Mouse (Mus musculus) mature B cell (primary cell): ENCODE results near the gene Psg25.
"Not testable (repeated sequence)": the region's sequence is repeated elsewhere in the genome, so short reads cannot be mapped to it uniquely, and the experiment has no call there.

Experiments used
- in situ Hi-C: fragments of 300-500 bp; cut with MboI; formaldehyde crosslinking; loops from 2 replicates; pipeline ENCODE4 v1.14.3; 2019

Gene Psg25

GRCm38 (mm10) chr7:18532169-18532568 is at the start of gene Psg25:
Gene Psg25, minus strand, starts transcription at chr7:18532269.
- in situ Hi-C loops: no loop called here

- in situ Hi-C loops: no loop called here
These were observed 35.1 kb upstream of the Psg25 start, which contains the start of gene Psg27 for GRCm38 (mm10) chr7:18567205-18567604. Gene Psg27, minus strand, starts transcription at chr7:18567305.

DNA sequence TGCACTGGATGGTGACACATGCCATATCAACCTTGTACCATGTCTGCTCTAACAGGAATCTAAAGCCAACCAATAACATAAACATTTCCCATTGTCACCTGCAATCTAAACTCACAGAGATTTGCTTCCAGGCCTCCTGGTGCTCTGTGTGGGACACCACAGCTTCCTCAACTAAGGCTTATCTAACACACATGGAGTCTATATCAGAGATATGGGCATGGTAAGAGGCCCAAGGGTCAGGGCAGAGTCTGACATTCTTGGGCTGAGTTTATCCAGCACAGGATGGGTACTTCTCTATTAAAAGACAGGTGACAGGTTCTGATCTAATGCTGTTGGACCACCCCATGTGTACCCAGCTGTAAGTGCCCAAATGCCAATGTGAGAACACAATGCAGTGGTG is 27.8 kb upstream of the Psg25 start:
- in situ Hi-C loops: no loop called here

GRCm38 (mm10) chr7:18555751-18556150 is 23.7 kb upstream of the Psg25 start:
- in situ Hi-C loops: not testable (repeated sequence)

GRCm38 (mm10) chr7:18533420-18533819 is 1.4 kb upstream of the Psg25 start:
- in situ Hi-C loops: no loop called here

- in situ Hi-C loops: no loop called here
These were observed 7.4 kb downstream of the Psg25 start for GRCm38 (mm10) chr7:18524668-18525067.

GRCm38 (mm10) chr7:18512848-18513247 is 19.2 kb downstream of the Psg25 start:
- in situ Hi-C loops: not testable (repeated sequence)

- in situ Hi-C loops: not testable (repeated sequence)
These were observed 19.7 kb downstream of the Psg25 start for GRCm38 (mm10) chr7:18512417-18512816.

GRCm38 (mm10) chr7:18511479-18511878 is 20.6 kb downstream of the Psg25 start:
- in situ Hi-C loops: no loop called here

- in situ Hi-C loops: no loop called here
These were observed 48.0 kb downstream of the Psg25 start, which contains the start of gene Psg26 for GRCm38 (mm10) chr7:18484077-18484476. Gene Psg26, minus strand, starts transcription at chr7:18484177.
